Mouse (Mus musculus) kidney, postnatal 0 days (tissue): ENCODE results near the gene Tbc1d4. TPM values are rescaled to one million over a fixed set of nuclear protein-coding genes. Genes with fewer than 3 reads are reported as not detected.

ENCODE experiments used
- ATAC-seq: fragments of 200-750 bp; cut with Nextera tagmentation; replicated peaks from 2 replicates; pipeline ENCODE4 v1.8.0; 2017; ENCODE audit warnings: low read depth, moderate number of reproducible peaks, moderate TSS enrichment, moderate library complexity; ENCODE audit not compliant: low FRiP score
- DNase-seq: peaks from one replicate; pipeline ENCODE4 v3.0.0-alpha.2; 2016; ENCODE audit warnings: low spot score
- H3K27ac ChIP-seq: fragments of 300-500 bp; sonication (generic); 2 replicates; pipeline ENCODE4 v1.5.1; 2014; ENCODE audit warnings: mild to moderate bottlenecking
- H3K27me3 ChIP-seq: fragments of 300-500 bp; sonication (generic); 2 replicates; pipeline ENCODE4 v1.6.1; 2014; ENCODE audit warnings: low read length, mixed read lengths; ENCODE audit not compliant: insufficient read depth
- H3K36me3 ChIP-seq: fragments of 300-500 bp; sonication (generic); 2 replicates; pipeline ENCODE4 v1.6.1; 2014; ENCODE audit warnings: low read length, mixed read lengths; ENCODE audit not compliant: insufficient read depth
- H3K4me1 ChIP-seq: fragments of 300-500 bp; sonication (generic); replicated peaks from 2 replicates; pipeline ENCODE4 v1.6.1; 2014; ENCODE audit warnings: antibody characterized with exemption, low read length, mixed read lengths; ENCODE audit not compliant: insufficient read depth
- H3K4me2 ChIP-seq: fragments of 300-500 bp; sonication (generic); 2 replicates; pipeline ENCODE4 v1.6.1; 2014; ENCODE audit warnings: mild to moderate bottlenecking, low read length, moderate library complexity, mixed read lengths
- H3K4me3 ChIP-seq: fragments of 300-500 bp; sonication (generic); replicated peaks from 2 replicates; pipeline ENCODE4 v1.5.1; 2014; ENCODE audit warnings: low read depth, low read length
- H3K9ac ChIP-seq: fragments of 300-500 bp; sonication (generic); 2 replicates; pipeline ENCODE4 v1.6.1; 2014; ENCODE audit warnings: low read depth, low read length
- H3K9me3 ChIP-seq: fragments of 300-500 bp; sonication (generic); replicated peaks from 2 replicates; pipeline ENCODE4 v1.6.1; 2016; ENCODE audit warnings: low read length, inconsistent platforms, mixed read lengths
- CTCF ChIP-seq: IDR thresholded peaks from 2 replicates; pipeline ENCODE4 v1.5.1; 2016; ENCODE audit warnings: antibody characterized with exemption, low read depth, mild to moderate bottlenecking, moderate library complexity
- WGBS: fragments of 180-500 bp; shearing (Covaris S2); extraction: QIAGEN DNeasy Blood & Tissue Kit; methylation state at CpG from one replicate; pipeline ENCODE4 v1.1.7; 2014; 5-methylcytosine and 5-hydroxymethylcytosine counted together
- polyA plus RNA-seq: library from polyadenylated mRNA; unstranded; fragments of >200 nt; fragmentation: Nextera tagmentation; extraction: Ambion mirVana; gene quantifications from 2 replicates; pipeline ENCODE4 v1.2.1, GENCODE M21; 2015

The Tbc1d4 gene
- polyA plus RNA-seq, 1 experiment from 2014 or later: 15.9 TPM

- H3K4me3 ChIP-seq: no peak overlapping the region
- no peaks in the 10 kb centered on the region for H3K27me3 ChIP-seq
- no peak for TF ChIP-seq CTCF
- ATAC-seq: no peak
- no peak overlapping the region for H3K27ac ChIP-seq
- H3K9ac ChIP-seq: no peak overlapping the region
- H3K36me3 ChIP-seq: no peaks in the 10 kb centered on the region
- peaks cover 5% of the 10 kb centered on the region; the same call in 1 of the 2 replicates for H3K4me1 ChIP-seq
- DNase-seq: no peak
- whole genome bisulfite sequencing: 71% methylated on average over 4 of the region's 4 CpGs
- H3K9me3 ChIP-seq: no peaks in the 10 kb centered on the region
- H3K4me2 ChIP-seq: no peak overlapping the region
Observed at GRCm38 (mm10) chr14:101515271-101515670, 93.7 kb downstream of the Tbc1d4 start.

- Histone ChIP-seq H3K9me3 (no peaks in the 10 kb centered on the region), H3K4me3 (no peak overlapping the region), H3K27ac (no peak overlapping the region), H3K4me1 (peaks cover 5% of the 10 kb centered on the region; the same call in 1 of the 2 replicates), H3K4me2 (no peak overlapping the region), H3K36me3 (no peaks in the 10 kb centered on the region), H3K9ac (no peak overlapping the region), H3K27me3 (no peaks in the 10 kb centered on the region)
- 0 out of 2 replicates have a peak, but pooled peaks have one; percentile 13 for TF ChIP-seq CTCF
- ATAC-seq (no peak), DNase-seq (no peak)
- 48% methylated on average over 5 of the region's 5 CpGs for WGBS
Observed at GRCm38 (mm10) chr14:101514557-101514971, 94.4 kb downstream of the Tbc1d4 start.

- Histone ChIP-seq H3K4me3 (no peak overlapping the region), H3K4me2 (no peak overlapping the region), H3K27ac (no peak overlapping the region), H3K36me3 (no peaks in the 10 kb centered on the region), H3K4me1 (peaks cover 5% of the 10 kb centered on the region; the same call in 1 of the 2 replicates), H3K9ac (no peak overlapping the region), H3K27me3 (no peaks in the 10 kb centered on the region), H3K9me3 (no peaks in the 10 kb centered on the region)
- peak; percentile 76 for DNase-seq
- no peak for ATAC-seq
- no peak for TF ChIP-seq CTCF
- 63% methylated on average over 11 of the region's 11 CpGs for WGBS
Observed at GRCm38 (mm10) chr14:101513163-101513562, 95.8 kb downstream of the Tbc1d4 start.

- no peaks in the 10 kb centered on the region for H3K27me3 ChIP-seq
- H3K9me3 ChIP-seq: no peaks in the 10 kb centered on the region
- H3K9ac ChIP-seq: no peak overlapping the region
- ATAC-seq (no peak), DNase-seq (peak; percentile 72)
- TF ChIP-seq CTCF: no peak
- WGBS: 23% methylated on average over 8 of the region's 8 CpGs
- H3K36me3 ChIP-seq: no peaks in the 10 kb centered on the region
- H3K4me2 ChIP-seq: peak overlapping the region; percentile 37; the same call in 1 of the 2 replicates
- no peak overlapping the region for H3K4me3 ChIP-seq
- H3K4me1 ChIP-seq: peaks cover 5% of the 10 kb centered on the region; the same call in 1 of the 2 replicates
- H3K27ac ChIP-seq: no peak overlapping the region
Observed at GRCm38 (mm10) chr14:101511410-101511809, 97.6 kb downstream of the Tbc1d4 start.

- H3K27ac ChIP-seq: no peak overlapping the region
- TF ChIP-seq CTCF: peak; percentile 47; the same call in 1 of the 2 replicates
- no peak overlapping the region for H3K4me2 ChIP-seq
- no peaks in the 10 kb centered on the region for H3K36me3 ChIP-seq
- H3K4me3 ChIP-seq: no peak overlapping the region
- peak; percentile 40; the same call in 1 of the 2 replicates for ATAC-seq
- WGBS: 73% methylated on average over 13 of the region's 13 CpGs
- no peaks in the 10 kb centered on the region for H3K9me3 ChIP-seq
- peaks cover 5% of the 10 kb centered on the region; the same call in 1 of the 2 replicates for H3K4me1 ChIP-seq
- no peaks in the 10 kb centered on the region for H3K27me3 ChIP-seq
- peak; percentile 30 for DNase-seq
- H3K9ac ChIP-seq: no peak overlapping the region
Observed at GRCm38 (mm10) chr14:101510540-101511313, 98.3 kb downstream of the Tbc1d4 start.

- WGBS: 87% methylated on average over 7 of the region's 7 CpGs
- Histone ChIP-seq H3K4me1 (peaks cover 5% of the 10 kb centered on the region; the same call in 1 of the 2 replicates), H3K27me3 (no peaks in the 10 kb centered on the region), H3K4me3 (no peak overlapping the region), H3K27ac (no peak overlapping the region), H3K9ac (no peak overlapping the region), H3K4me2 (no peak overlapping the region), H3K9me3 (no peaks in the 10 kb centered on the region), H3K36me3 (no peaks in the 10 kb centered on the region)
- no peak for TF ChIP-seq CTCF
- DNase-seq (peak; percentile 24), ATAC-seq (no peak)
Observed at GRCm38 (mm10) chr14:101509759-101510158, 99.2 kb downstream of the Tbc1d4 start.
